Mouse (Mus musculus) C2C12 (cell line): ENCODE data around the gene Nrp2. TPM values are rescaled to one million over a fixed set of nuclear protein-coding genes. Genes with fewer than 3 reads are reported as not detected.

Source experiments
- H3K27me3 ChIP-seq: one replicate; pipeline ENCODE4 v1.6.1; 2011; ENCODE audit not compliant: control insufficient read depth, insufficient read depth, insufficient read length
- H3K36me3 ChIP-seq: one replicate; pipeline ENCODE4 v1.6.1; 2011; ENCODE audit not compliant: control insufficient read depth, insufficient read depth
- H3K4me3 ChIP-seq: one replicate; pipeline ENCODE4 v1.5.1; 2011; ENCODE audit warnings: mild to moderate bottlenecking, control low read depth; ENCODE audit not compliant: poor library complexity, insufficient read depth, severe bottlenecking
- H3K79me2 ChIP-seq: one replicate; pipeline ENCODE4 v1.6.1; 2011; ENCODE audit not compliant: control insufficient read depth, insufficient read depth
- H3K79me3 ChIP-seq: one replicate; pipeline ENCODE4 v1.6.1; 2011; ENCODE audit warnings: low read depth, control low read depth
- H3ac ChIP-seq: one replicate; pipeline ENCODE3; 2011; ENCODE audit warnings: low read depth; ENCODE audit not compliant: control insufficient read depth, insufficient read length
- CEBPB ChIP-seq: IDR thresholded peaks from one replicate; pipeline ENCODE4 v1.6.1; 2011; ENCODE audit warnings: low read depth, mild to moderate bottlenecking, control low read depth, moderate library complexity
- CTCF ChIP-seq: IDR thresholded peaks from one replicate; pipeline ENCODE4 v1.5.1; 2011; ENCODE audit not compliant: control insufficient read depth, insufficient read depth, insufficient read length
- FOSL1 ChIP-seq: IDR thresholded peaks from one replicate; pipeline ENCODE4 v1.8.0; 2011; ENCODE audit warnings: mild to moderate bottlenecking, low read length; ENCODE audit not compliant: poor library complexity, insufficient read depth, severe bottlenecking
- MAX ChIP-seq: IDR thresholded peaks from one replicate; pipeline ENCODE4 v1.6.1; 2011; ENCODE audit warnings: mild to moderate bottlenecking, control low read depth
- MYOD1 ChIP-seq: IDR thresholded peaks from one replicate; pipeline ENCODE4 v1.6.1; 2011; ENCODE audit warnings: low read depth; ENCODE audit not compliant: control insufficient read depth, insufficient read length
- MYOG ChIP-seq: IDR thresholded peaks from one replicate; pipeline ENCODE4 v1.6.1; 2011; ENCODE audit not compliant: control insufficient read depth, insufficient read length; ENCODE audit errors: extremely low read depth
- USF1 ChIP-seq: IDR thresholded peaks from one replicate; pipeline ENCODE4 v1.6.1; 2011; ENCODE audit warnings: low read depth, mild to moderate bottlenecking, control low read depth, moderate library complexity
- polyA plus RNA-seq: library from polyadenylated mRNA; unstranded; fragments of >200 nt; fragmentation: generic; extraction: Trizol; gene quantifications from one replicate; pipeline ENCODE4 v1.2.1, GENCODE M21; 2012; ENCODE audit warnings: missing spikeins

The Nrp2 gene
- polyA plus RNA-seq, 1 experiment, result 16.8 TPM

GRCm38 (mm10) chr1:62812701-62813684 is 109.9 kb downstream of the Nrp2 start:
- peaks cover 26% of the 10 kb centered on the region for H3K36me3 ChIP-seq
- no peak overlapping the region for H3K4me3 ChIP-seq
- no peaks in the 10 kb centered on the region for H3K27me3 ChIP-seq
- H3K79me3 ChIP-seq, result no peaks in the 10 kb centered on the region
- no peak for TF ChIP-seq FOSL1
- TF ChIP-seq MYOD1, result no peak
- TF ChIP-seq MYOG, result no peak
- TF ChIP-seq CEBPB, result no peak
- no peak for TF ChIP-seq MAX
- TF ChIP-seq CTCF, result no peak
- no peak for TF ChIP-seq USF1
- no peaks in the 10 kb centered on the region for H3K79me2 ChIP-seq
- H3ac ChIP-seq, result no peak overlapping the region

GRCm38 (mm10) chr1:62813938-62814337 is 110.9 kb downstream of the Nrp2 start:
- Histone ChIP-seq H3ac (no peak overlapping the region), H3K79me3 (no peaks in the 10 kb centered on the region), H3K36me3 (peaks cover 26% of the 10 kb centered on the region), H3K79me2 (no peaks in the 10 kb centered on the region), H3K27me3 (no peaks in the 10 kb centered on the region), H3K4me3 (no peak overlapping the region)
- no peak for TF ChIP-seq MYOD1
- no peak for TF ChIP-seq MYOG
- TF ChIP-seq USF1, result no peak
- no peak for TF ChIP-seq FOSL1
- TF ChIP-seq CEBPB, result no peak
- TF ChIP-seq MAX, result no peak
- no peak for TF ChIP-seq CTCF

- no peaks in the 10 kb centered on the region for H3K27me3 ChIP-seq
- H3K79me2 ChIP-seq, result no peaks in the 10 kb centered on the region
- H3ac ChIP-seq, result no peak overlapping the region
- no peaks in the 10 kb centered on the region for H3K79me3 ChIP-seq
- peaks cover 20% of the 10 kb centered on the region for H3K36me3 ChIP-seq
- TF ChIP-seq FOSL1, result no peak
- no peak for TF ChIP-seq MAX
- TF ChIP-seq CTCF, result no peak
- no peak for TF ChIP-seq CEBPB
- no peak for TF ChIP-seq MYOD1
- TF ChIP-seq USF1, result no peak
- no peak overlapping the region for H3K4me3 ChIP-seq
Observed at GRCm38 (mm10) chr1:62817566-62817965, 114.5 kb downstream of the Nrp2 start.

GRCm38 (mm10) chr1:62820170-62820569 is 117.1 kb downstream of the Nrp2 start:
- TF ChIP-seq CEBPB, result no peak
- no peak overlapping the region for H3K4me3 ChIP-seq
- H3K36me3 ChIP-seq, result peaks cover 15% of the 10 kb centered on the region
- no peaks in the 10 kb centered on the region for H3K79me3 ChIP-seq
- H3K27me3 ChIP-seq, result no peaks in the 10 kb centered on the region
- no peak overlapping the region for H3ac ChIP-seq
- H3K79me2 ChIP-seq, result no peaks in the 10 kb centered on the region

GRCm38 (mm10) chr1:62821509-62822398 is 118.7 kb downstream of the Nrp2 start:
- H3K4me3 ChIP-seq, result no peak overlapping the region
- H3K79me2 ChIP-seq, result no peaks in the 10 kb centered on the region
- no peaks in the 10 kb centered on the region for H3K27me3 ChIP-seq
- no peak for TF ChIP-seq FOSL1
- no peak for TF ChIP-seq MAX
- TF ChIP-seq MYOG, result no peak
- TF ChIP-seq CTCF, result no peak
- TF ChIP-seq MYOD1, result no peak
- TF ChIP-seq USF1, result no peak
- no peak for TF ChIP-seq CEBPB
- no peaks in the 10 kb centered on the region for H3K79me3 ChIP-seq
- H3ac ChIP-seq, result no peak overlapping the region
- no peaks in the 10 kb centered on the region for H3K36me3 ChIP-seq
